Mouse (Mus musculus): ENCODE data around the gene Dynll2. TPM values are rescaled to one million over a fixed set of nuclear protein-coding genes. Genes with fewer than 3 reads are reported as not detected.

Gene Dynll2
- polyA plus RNA-seq (2015; fragmentation: Nextera tagmentation; extraction: Ambion mirVana): 5.3 and 6.0 TPM in 2 replicates

- Histone ChIP-seq H3K36me3 (ENCODE audit: control insufficient read depth, insufficient read depth) (peaks cover 7% of the 10 kb centered on the region; the same call in 1 of the 2 replicates), H3K9ac (ENCODE audit: low read depth, low read length) (peak within 1 kb of the TSS; percentile 88), H3K9me3 (replicated peaks; ENCODE audit: control insufficient read depth, low read length) (no peaks in the 10 kb centered on the region), H3K27ac (ENCODE audit: low read length) (peak within 1 kb of the TSS; percentile 84), H3K4me3 (ENCODE audit: low read depth, low read length) (peak within 1 kb of the TSS; percentile 81), H3K27me3 (ENCODE audit: control insufficient read depth, insufficient read depth, low read depth, low read length) (no peaks in the 10 kb centered on the region), H3K4me1 (ENCODE audit: control insufficient read depth, low read depth, low read length) (peaks cover 18% of the 10 kb centered on the region), H3K4me2 (ENCODE audit: low read depth, low read length) (peak within 1 kb of the TSS; percentile 94)
- peak; percentile 92 for ATAC-seq (ENCODE audit: low read depth)
- under 1% methylated on average over 94 of the region's 107 CpGs for WGBS (ENCODE audit: insufficient replicate concordance)
Observed at GRCm38 (mm10) chr11:87986831-87987793, at the start of gene Dynll2. Dynll2 (minus strand) TSS chr11:87987533.

- ATAC-seq (ENCODE audit: low read depth): no peak
- no peak overlapping the region for H3K4me2 ChIP-seq (ENCODE audit: low read depth, low read length)
- no peaks in the 10 kb centered on the region for H3K36me3 ChIP-seq (ENCODE audit: control insufficient read depth, insufficient read depth)
- H3K4me1 ChIP-seq (ENCODE audit: control insufficient read depth, low read depth, low read length): no peaks in the 10 kb centered on the region
- H3K27ac ChIP-seq (ENCODE audit: low read length): no peak overlapping the region
- no peaks in the 10 kb centered on the region for H3K9me3 ChIP-seq (replicated peaks; ENCODE audit: control insufficient read depth, low read length)
- no peak overlapping the region for H3K9ac ChIP-seq (ENCODE audit: low read depth, low read length)
- 78% methylated on average over 10 of the region's 10 CpGs for WGBS (ENCODE audit: insufficient replicate concordance)
- H3K27me3 ChIP-seq (ENCODE audit: control insufficient read depth, insufficient read depth, low read depth, low read length): no peaks in the 10 kb centered on the region
- H3K4me3 ChIP-seq (ENCODE audit: low read depth, low read length): no peak overlapping the region
Observed at GRCm38 (mm10) chr11:88036761-88037251, 49.5 kb upstream of the Dynll2 start.

GRCm38 (mm10) chr11:88035970-88036369, 48.6 kb upstream of the Dynll2 start:
- Histone ChIP-seq H3K36me3 (ENCODE audit: control insufficient read depth, insufficient read depth) (no peaks in the 10 kb centered on the region), H3K4me1 (ENCODE audit: control insufficient read depth, low read depth, low read length) (no peaks in the 10 kb centered on the region), H3K9ac (ENCODE audit: low read depth, low read length) (no peak overlapping the region), H3K9me3 (replicated peaks; ENCODE audit: control insufficient read depth, low read length) (no peaks in the 10 kb centered on the region), H3K4me3 (ENCODE audit: low read depth, low read length) (no peak overlapping the region), H3K4me2 (ENCODE audit: low read depth, low read length) (no peak overlapping the region), H3K27me3 (ENCODE audit: control insufficient read depth, insufficient read depth, low read depth, low read length) (no peaks in the 10 kb centered on the region), H3K27ac (ENCODE audit: low read length) (no peak overlapping the region)
- WGBS (ENCODE audit: insufficient replicate concordance): 72% methylated on average over 7 of the region's 7 CpGs
- ATAC-seq (ENCODE audit: low read depth): no peak

GRCm38 (mm10) chr11:88031753-88032152, 44.4 kb upstream of the Dynll2 start:
- no peaks in the 10 kb centered on the region for H3K36me3 ChIP-seq (ENCODE audit: control insufficient read depth, insufficient read depth)
- ATAC-seq (ENCODE audit: low read depth): no peak
- 83% methylated on average over 5 of the region's 5 CpGs for WGBS (ENCODE audit: insufficient replicate concordance)

GRCm38 (mm10) chr11:88030836-88031235, 43.5 kb upstream of the Dynll2 start:
- no peak for ATAC-seq (ENCODE audit: low read depth)
- H3K9ac ChIP-seq (ENCODE audit: low read depth, low read length): no peak overlapping the region
- no peaks in the 10 kb centered on the region for H3K4me1 ChIP-seq (ENCODE audit: control insufficient read depth, low read depth, low read length)
- no peaks in the 10 kb centered on the region for H3K27me3 ChIP-seq (ENCODE audit: control insufficient read depth, insufficient read depth, low read depth, low read length)
- H3K36me3 ChIP-seq (ENCODE audit: control insufficient read depth, insufficient read depth): no peaks in the 10 kb centered on the region
- WGBS (ENCODE audit: insufficient replicate concordance): 41% methylated on average over 2 of the region's 2 CpGs
- no peaks in the 10 kb centered on the region for H3K9me3 ChIP-seq (replicated peaks; ENCODE audit: control insufficient read depth, low read length)
- H3K4me3 ChIP-seq (ENCODE audit: low read depth, low read length): no peak overlapping the region
- no peak overlapping the region for H3K4me2 ChIP-seq (ENCODE audit: low read depth, low read length)
- no peak overlapping the region for H3K27ac ChIP-seq (ENCODE audit: low read length)

More at GRCm38 (mm10) chr11:88031753-88032152, 44.4 kb upstream of the Dynll2 start:
- Histone ChIP-seq H3K4me2 (ENCODE audit: low read depth, low read length) (no peak overlapping the region), H3K27me3 (ENCODE audit: control insufficient read depth, insufficient read depth, low read depth, low read length) (no peaks in the 10 kb centered on the region), H3K4me1 (ENCODE audit: control insufficient read depth, low read depth, low read length) (no peaks in the 10 kb centered on the region), H3K9me3 (replicated peaks; ENCODE audit: control insufficient read depth, low read length) (no peaks in the 10 kb centered on the region), H3K9ac (ENCODE audit: low read depth, low read length) (no peak overlapping the region), H3K4me3 (ENCODE audit: low read depth, low read length) (no peak overlapping the region), H3K27ac (ENCODE audit: low read length) (no peak overlapping the region)

- Histone ChIP-seq H3K9ac (ENCODE audit: low read depth, low read length) (no peak overlapping the region), H3K36me3 (ENCODE audit: control insufficient read depth, insufficient read depth) (no peaks in the 10 kb centered on the region), H3K4me1 (ENCODE audit: control insufficient read depth, low read depth, low read length) (no peaks in the 10 kb centered on the region), H3K9me3 (replicated peaks; ENCODE audit: control insufficient read depth, low read length) (no peaks in the 10 kb centered on the region), H3K27me3 (ENCODE audit: control insufficient read depth, insufficient read depth, low read depth, low read length) (no peaks in the 10 kb centered on the region), H3K4me3 (ENCODE audit: low read depth, low read length) (no peak overlapping the region), H3K4me2 (ENCODE audit: low read depth, low read length) (no peak overlapping the region), H3K27ac (ENCODE audit: low read length) (no peak overlapping the region)
- no peak for ATAC-seq (ENCODE audit: low read depth)
- WGBS (ENCODE audit: insufficient replicate concordance): 54% methylated on average over 7 of the region's 7 CpGs
Observed at GRCm38 (mm10) chr11:88030219-88030618, 42.9 kb upstream of the Dynll2 start.

DNA sequence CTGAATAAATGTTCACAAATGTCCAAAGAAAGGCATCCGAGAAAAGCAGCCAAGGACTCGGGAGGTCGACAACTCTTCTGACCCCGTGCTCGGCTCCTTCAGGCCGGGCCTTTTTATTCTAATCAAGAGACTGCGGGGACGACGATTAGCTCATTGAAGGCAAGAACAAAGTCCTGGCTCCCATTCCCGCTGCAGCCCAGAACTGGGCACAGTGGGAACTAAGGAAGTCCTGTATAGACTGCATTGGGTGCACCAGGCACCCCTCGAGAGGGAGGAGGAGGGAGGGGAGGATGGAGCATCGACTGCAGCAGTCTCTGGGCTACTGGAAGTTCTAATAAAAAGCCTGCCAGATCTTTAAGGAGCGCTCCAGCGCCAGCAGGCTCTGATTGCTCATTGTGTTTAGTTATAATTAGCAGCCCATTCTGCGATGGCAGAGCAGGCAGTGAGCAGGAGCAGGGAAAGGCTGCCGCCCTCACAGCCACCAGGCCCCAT, 40.9 kb upstream of the Dynll2 start:
- no peaks in the 10 kb centered on the region for H3K36me3 ChIP-seq (ENCODE audit: control insufficient read depth, insufficient read depth)
- H3K27ac ChIP-seq (ENCODE audit: low read length): no peak overlapping the region
- no peak overlapping the region for H3K4me3 ChIP-seq (ENCODE audit: low read depth, low read length)
- H3K4me1 ChIP-seq (ENCODE audit: control insufficient read depth, low read depth, low read length): no peaks in the 10 kb centered on the region
- no peak overlapping the region for H3K9ac ChIP-seq (ENCODE audit: low read depth, low read length)
- ATAC-seq (ENCODE audit: low read depth): no peak
- H3K9me3 ChIP-seq (replicated peaks; ENCODE audit: control insufficient read depth, low read length): no peaks in the 10 kb centered on the region
- H3K4me2 ChIP-seq (ENCODE audit: low read depth, low read length): no peak overlapping the region
- 48% methylated on average over 16 of the region's 16 CpGs for WGBS (ENCODE audit: insufficient replicate concordance)
- no peaks in the 10 kb centered on the region for H3K27me3 ChIP-seq (ENCODE audit: control insufficient read depth, insufficient read depth, low read depth, low read length)

DNA sequence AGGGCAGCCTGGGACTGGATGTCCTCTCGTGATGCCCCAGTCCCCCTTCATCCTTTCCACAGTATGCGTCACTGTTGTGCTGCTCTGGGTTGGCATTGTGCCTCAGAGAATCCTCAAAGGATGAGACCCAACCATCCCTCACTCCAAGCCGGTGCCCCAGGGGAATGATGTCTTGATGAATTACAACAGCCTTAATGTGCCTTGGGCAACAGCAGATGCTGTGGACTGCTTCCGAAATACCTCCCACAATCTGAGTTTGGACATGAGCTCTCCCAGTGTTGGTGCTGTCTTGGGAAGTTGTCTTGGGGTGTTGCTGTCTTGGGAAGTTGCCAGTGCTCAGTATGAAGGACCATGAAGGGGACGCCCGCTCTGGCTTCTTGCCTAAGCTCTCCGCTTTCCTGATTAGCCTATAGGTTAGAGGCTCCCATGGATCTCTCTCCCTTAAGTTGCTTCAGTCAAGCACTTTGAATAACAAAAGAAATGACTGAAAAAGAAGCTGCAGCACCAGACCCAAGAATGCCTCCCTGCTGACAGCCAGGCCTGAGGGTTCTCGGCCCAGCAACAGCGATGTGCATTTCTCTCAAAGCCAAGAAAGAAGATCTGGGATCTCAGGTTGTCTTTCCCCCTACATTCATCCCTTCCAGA, 40.2 kb upstream of the Dynll2 start:
- no peak for ATAC-seq (ENCODE audit: low read depth)
- Histone ChIP-seq H3K9me3 (replicated peaks; ENCODE audit: control insufficient read depth, low read length) (no peaks in the 10 kb centered on the region), H3K36me3 (ENCODE audit: control insufficient read depth, insufficient read depth) (no peaks in the 10 kb centered on the region)

More for the DNA sequence above, 40.2 kb upstream of the Dynll2 start:
- 69% methylated on average over 9 of the region's 9 CpGs for WGBS (ENCODE audit: insufficient replicate concordance)
- no peaks in the 10 kb centered on the region for H3K4me1 ChIP-seq (ENCODE audit: control insufficient read depth, low read depth, low read length)
- no peak overlapping the region for H3K4me3 ChIP-seq (ENCODE audit: low read depth, low read length)
- no peak overlapping the region for H3K27ac ChIP-seq (ENCODE audit: low read length)
- no peak overlapping the region for H3K9ac ChIP-seq (ENCODE audit: low read depth, low read length)
- no peaks in the 10 kb centered on the region for H3K27me3 ChIP-seq (ENCODE audit: control insufficient read depth, insufficient read depth, low read depth, low read length)
- H3K4me2 ChIP-seq (ENCODE audit: low read depth, low read length): no peak overlapping the region

Measured in liver, embryonic 16.5 days (tissue).